Mouse (Mus musculus) bone marrow, adult 2 months (tissue): Measurements from ENCODE around the gene Trmt13.

Source experiments
- CTCF ChIP-seq: fragments of 200-500 bp; IDR thresholded peaks from 2 replicates; pipeline ENCODE4 v1.5.1; 2011; ENCODE audit warnings: low read length, control low read depth; ENCODE audit not compliant: control insufficient read depth, insufficient read depth
- POLR2A ChIP-seq: fragments of 200-500 bp; IDR thresholded peaks from 2 replicates; pipeline ENCODE4 v1.6.1; 2011; ENCODE audit warnings: low read depth, mild to moderate bottlenecking, control low read depth, low read length, borderline replicate concordance; ENCODE audit not compliant: control insufficient read depth

- TF ChIP-seq CTCF = no peak
- TF ChIP-seq POLR2A = no peak
Measured at GRCm38 (mm10) chr3:116640024-116640423, 25.6 kb upstream of the Trmt13 start.
